Mouse (Mus musculus) lung, adult 2 months (tissue): Measurements from ENCODE around the gene Farp1.

Source experiments
- CTCF ChIP-seq: fragments of 200-500 bp; IDR thresholded peaks from 2 replicates; pipeline ENCODE4 v1.5.1; 2011; ENCODE audit warnings: mild to moderate bottlenecking, low read length, control low read depth; ENCODE audit not compliant: insufficient read depth
- POLR2A ChIP-seq: fragments of 200-500 bp; IDR thresholded peaks from 2 replicates; pipeline ENCODE4 v1.6.1; 2011; ENCODE audit warnings: low read depth, mild to moderate bottlenecking, control low read depth, low read length, borderline replicate concordance; ENCODE audit errors: extremely low read depth

DNA sequence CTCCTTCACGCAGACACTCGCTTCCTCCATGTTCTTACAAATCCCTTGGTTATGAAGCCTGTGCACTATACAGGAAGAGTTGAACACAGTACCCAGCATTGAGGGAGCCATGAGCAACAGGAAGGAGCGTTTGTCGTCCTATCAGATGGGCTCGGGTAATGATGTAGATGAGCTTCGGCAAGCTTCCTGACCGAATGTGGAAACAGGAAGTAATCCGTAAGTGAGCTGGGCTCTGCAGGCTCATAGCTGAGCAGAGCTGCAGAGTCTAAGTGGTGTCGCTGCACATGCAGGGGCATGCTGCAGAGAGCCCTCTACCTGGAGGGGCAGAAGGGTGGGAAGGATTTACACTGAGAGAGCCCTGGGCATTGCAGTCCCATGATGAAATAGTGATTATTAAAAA, 140.4 kb downstream of the Farp1 start:
- no peak for TF ChIP-seq CTCF
- no peak for TF ChIP-seq POLR2A
